Mouse (Mus musculus): Measurements from ENCODE around the gene Slc35f4. TPM values are rescaled to one million over a fixed set of nuclear protein-coding genes. Genes with fewer than 3 reads are reported as not detected.
"Not testable (repeated sequence)": the region's sequence is repeated elsewhere in the genome, so short reads cannot be mapped to it uniquely, and the experiment has no call there.

Gene Slc35f4
- polyA plus RNA-seq, 1 experiment, result 0.30 TPM

DNA sequence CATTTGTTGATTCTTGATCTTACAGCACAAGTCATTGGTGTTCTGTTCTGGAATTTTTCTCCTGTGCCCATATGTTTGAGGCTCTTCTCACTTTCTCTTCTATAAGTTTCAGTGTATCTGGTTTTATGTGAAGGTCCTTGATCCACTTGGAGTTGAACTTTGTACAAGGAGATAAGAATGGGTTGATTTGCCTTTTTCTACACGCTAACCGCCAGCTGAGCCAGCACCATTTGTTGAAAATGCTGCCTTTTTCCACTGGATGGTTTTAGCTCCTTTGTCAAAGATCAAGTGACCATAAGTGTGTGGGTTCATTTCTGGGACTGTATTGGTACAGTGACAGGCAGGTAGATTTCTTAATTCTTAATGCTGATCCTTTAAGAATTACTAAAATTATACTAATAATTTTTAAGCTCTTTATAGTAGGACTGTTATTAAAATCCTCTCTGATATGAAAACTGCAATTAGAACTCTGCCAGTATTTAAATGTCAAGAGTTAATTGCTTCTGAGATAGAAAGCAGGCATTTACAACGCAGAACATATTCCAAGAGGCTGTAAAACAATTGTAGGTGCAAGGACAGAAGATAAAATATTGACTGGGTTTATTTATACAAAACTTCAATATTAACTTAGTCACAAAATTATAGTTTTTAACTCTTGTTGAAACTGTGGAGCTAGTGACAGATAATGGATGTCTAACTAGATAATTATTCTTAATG, 235.7 kb downstream of the Slc35f4 start:
- Histone ChIP-seq H3K27me3 (ENCODE audit: control insufficient read depth, insufficient read depth, low read length, poor library complexity, severe bottlenecking) (no peaks in the 10 kb centered on the region), H3K9me3 (replicated peaks; ENCODE audit: control insufficient read depth, insufficient read depth, low read length, poor library complexity, severe bottlenecking) (no peaks in the 10 kb centered on the region), H3K4me1 (ENCODE audit: control insufficient read depth, insufficient read depth, low read length) (no peaks in the 10 kb centered on the region), H3K4me3 (ENCODE audit: low read depth, low read length) (no peak overlapping the region), H3K36me3 (ENCODE audit: control insufficient read depth, insufficient read depth, low read length, poor library complexity, severe bottlenecking) (no peaks in the 10 kb centered on the region), H3K27ac (ENCODE audit: insufficient read depth, low read length) (no peak overlapping the region), H3K9ac (ENCODE audit: low read depth, poor library complexity, severe bottlenecking) (no peak overlapping the region)
- TF ChIP-seq EP300 (IDR thresholded peaks at IDR 0.05; ENCODE audit: insufficient read depth, low read depth, low read length) (no peak), POLR2A (IDR thresholded peaks at IDR 0.05; ENCODE audit: insufficient read depth, low read length) (no peak), CTCF (IDR thresholded peaks at IDR 0.05; ENCODE audit: low read depth, low read length) (no peak)

- no peaks in the 10 kb centered on the region for H3K9me3 ChIP-seq (replicated peaks; ENCODE audit: control insufficient read depth, insufficient read depth, low read length, poor library complexity, severe bottlenecking)
- no peak overlapping the region for H3K4me3 ChIP-seq (ENCODE audit: low read depth, low read length)
- no peaks in the 10 kb centered on the region for H3K36me3 ChIP-seq (ENCODE audit: control insufficient read depth, insufficient read depth, low read length, poor library complexity, severe bottlenecking)
- no peak overlapping the region for H3K9ac ChIP-seq (ENCODE audit: low read depth, poor library complexity, severe bottlenecking)
- no peak overlapping the region for H3K27ac ChIP-seq (ENCODE audit: insufficient read depth, low read length)
- H3K27me3 ChIP-seq (ENCODE audit: control insufficient read depth, insufficient read depth, low read length, poor library complexity, severe bottlenecking), result no peaks in the 10 kb centered on the region
- no peaks in the 10 kb centered on the region for H3K4me1 ChIP-seq (ENCODE audit: control insufficient read depth, insufficient read depth, low read length)
- TF ChIP-seq CTCF (IDR thresholded peaks at IDR 0.05; ENCODE audit: low read depth, low read length) (no peak), EP300 (IDR thresholded peaks at IDR 0.05; ENCODE audit: insufficient read depth, low read depth, low read length) (no peak), POLR2A (IDR thresholded peaks at IDR 0.05; ENCODE audit: insufficient read depth, low read length) (no peak)
Observed at GRCm38 (mm10) chr14:49283784-49284655, 241.8 kb downstream of the Slc35f4 start.

GRCm38 (mm10) chr14:49278880-49279279, 247.0 kb downstream of the Slc35f4 start:
- no peak overlapping the region for H3K4me3 ChIP-seq (ENCODE audit: low read depth, low read length)
- H3K27me3 ChIP-seq (ENCODE audit: control insufficient read depth, insufficient read depth, low read length, poor library complexity, severe bottlenecking), result no peaks in the 10 kb centered on the region
- no peaks in the 10 kb centered on the region for H3K9me3 ChIP-seq (replicated peaks; ENCODE audit: control insufficient read depth, insufficient read depth, low read length, poor library complexity, severe bottlenecking)
- H3K9ac ChIP-seq (ENCODE audit: low read depth, poor library complexity, severe bottlenecking), result no peak overlapping the region
- no peaks in the 10 kb centered on the region for H3K4me1 ChIP-seq (ENCODE audit: control insufficient read depth, insufficient read depth, low read length)
- no peak for TF ChIP-seq EP300 (IDR thresholded peaks at IDR 0.05; ENCODE audit: insufficient read depth, low read depth, low read length)
- no peak for TF ChIP-seq POLR2A (IDR thresholded peaks at IDR 0.05; ENCODE audit: insufficient read depth, low read length)
- no peak for TF ChIP-seq CTCF (IDR thresholded peaks at IDR 0.05; ENCODE audit: low read depth, low read length)
- no peak overlapping the region for H3K27ac ChIP-seq (ENCODE audit: insufficient read depth, low read length)
- H3K36me3 ChIP-seq (ENCODE audit: control insufficient read depth, insufficient read depth, low read length, poor library complexity, severe bottlenecking), result no peaks in the 10 kb centered on the region

DNA sequence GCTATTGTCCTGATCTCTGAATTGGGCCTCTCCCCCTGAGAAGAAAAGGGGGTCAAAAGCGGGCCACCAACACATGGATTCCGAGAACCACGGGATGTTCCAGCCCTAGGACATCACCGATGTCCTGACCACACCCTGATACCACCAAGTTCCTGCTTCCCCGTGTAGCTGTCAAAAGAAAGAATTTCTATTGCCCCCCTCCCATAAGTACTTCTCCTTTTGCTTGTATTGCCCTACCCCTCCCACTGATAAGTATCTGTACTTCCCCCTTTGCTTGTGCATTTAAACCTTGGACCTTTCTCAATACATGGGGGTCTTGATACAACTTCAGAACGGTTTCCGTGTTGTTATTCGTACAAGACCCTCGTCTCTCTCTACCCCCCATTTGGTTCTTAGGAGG, 247.4 kb downstream of the Slc35f4 start:
- H3K4me3 ChIP-seq (ENCODE audit: low read depth, low read length); H3K9ac ChIP-seq (ENCODE audit: low read depth, poor library complexity, severe bottlenecking); H3K27ac ChIP-seq (ENCODE audit: insufficient read depth, low read length); H3K27me3 ChIP-seq (ENCODE audit: control insufficient read depth, insufficient read depth, low read length, poor library complexity, severe bottlenecking); H3K9me3 ChIP-seq (replicated peaks; ENCODE audit: control insufficient read depth, insufficient read depth, low read length, poor library complexity, severe bottlenecking); H3K36me3 ChIP-seq (ENCODE audit: control insufficient read depth, insufficient read depth, low read length, poor library complexity, severe bottlenecking); H3K4me1 ChIP-seq (ENCODE audit: control insufficient read depth, insufficient read depth, low read length): not testable (repeated sequence)

DNA sequence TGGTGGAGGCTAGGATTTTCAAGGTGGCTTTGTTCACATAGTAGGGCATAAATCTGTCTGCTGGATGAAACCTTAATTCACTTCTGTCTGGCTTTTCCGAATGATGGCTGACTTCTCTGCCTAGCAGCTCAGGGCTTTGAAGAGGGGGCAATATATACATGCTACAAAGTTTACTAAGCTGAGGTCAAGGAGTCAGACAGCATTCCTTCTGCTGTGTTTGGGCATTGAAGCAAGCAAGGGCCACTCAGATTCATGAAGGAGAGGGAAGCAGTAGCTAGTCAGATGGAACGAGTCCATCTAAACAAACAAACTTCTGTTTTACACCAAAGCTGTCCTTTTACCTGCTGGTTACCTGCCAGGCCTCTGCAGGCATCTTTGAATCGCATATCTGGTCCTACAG, 248.2 kb downstream of the Slc35f4 start:
- H3K4me1 ChIP-seq (ENCODE audit: control insufficient read depth, insufficient read depth, low read length), result no peaks in the 10 kb centered on the region
- H3K9me3 ChIP-seq (replicated peaks; ENCODE audit: control insufficient read depth, insufficient read depth, low read length, poor library complexity, severe bottlenecking), result no peaks in the 10 kb centered on the region
- H3K4me3 ChIP-seq (ENCODE audit: low read depth, low read length), result no peak overlapping the region
- no peak for TF ChIP-seq EP300 (IDR thresholded peaks at IDR 0.05; ENCODE audit: insufficient read depth, low read depth, low read length)
- no peak for TF ChIP-seq POLR2A (IDR thresholded peaks at IDR 0.05; ENCODE audit: insufficient read depth, low read length)
- H3K27me3 ChIP-seq (ENCODE audit: control insufficient read depth, insufficient read depth, low read length, poor library complexity, severe bottlenecking), result no peaks in the 10 kb centered on the region
- no peak overlapping the region for H3K9ac ChIP-seq (ENCODE audit: low read depth, poor library complexity, severe bottlenecking)
- H3K27ac ChIP-seq (ENCODE audit: insufficient read depth, low read length), result no peak overlapping the region
- no peaks in the 10 kb centered on the region for H3K36me3 ChIP-seq (ENCODE audit: control insufficient read depth, insufficient read depth, low read length, poor library complexity, severe bottlenecking)

DNA sequence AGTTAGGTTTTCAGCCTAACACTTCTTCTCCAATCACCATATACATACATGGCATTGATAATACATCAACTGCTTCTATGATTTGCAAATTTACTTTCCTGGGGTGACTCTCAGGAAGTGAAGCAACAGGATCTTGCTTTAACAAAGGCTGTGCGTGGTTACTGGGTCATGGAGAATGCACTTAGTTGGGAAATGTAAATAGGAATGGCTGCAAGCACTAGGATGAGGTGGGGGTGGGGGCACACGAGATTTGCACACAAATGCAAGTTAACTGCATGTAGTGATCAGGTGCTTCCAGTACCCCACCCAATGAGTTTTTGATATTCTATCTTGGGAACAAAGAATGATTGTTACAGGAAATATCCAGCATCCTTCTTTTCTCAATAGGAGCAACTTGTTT, 250.5 kb downstream of the Slc35f4 start:
- Histone ChIP-seq H3K9ac (ENCODE audit: low read depth, poor library complexity, severe bottlenecking) (no peak overlapping the region), H3K9me3 (replicated peaks; ENCODE audit: control insufficient read depth, insufficient read depth, low read length, poor library complexity, severe bottlenecking) (no peaks in the 10 kb centered on the region), H3K4me1 (ENCODE audit: control insufficient read depth, insufficient read depth, low read length) (no peaks in the 10 kb centered on the region), H3K27me3 (ENCODE audit: control insufficient read depth, insufficient read depth, low read length, poor library complexity, severe bottlenecking) (no peaks in the 10 kb centered on the region), H3K27ac (ENCODE audit: insufficient read depth, low read length) (peak overlapping the region; percentile 84), H3K4me3 (ENCODE audit: low read depth, low read length) (no peak overlapping the region), H3K36me3 (ENCODE audit: control insufficient read depth, insufficient read depth, low read length, poor library complexity, severe bottlenecking) (no peaks in the 10 kb centered on the region)
- no peak for TF ChIP-seq POLR2A (IDR thresholded peaks at IDR 0.05; ENCODE audit: insufficient read depth, low read length)
- peak; percentile 90 for TF ChIP-seq EP300 (IDR thresholded peaks at IDR 0.05; ENCODE audit: insufficient read depth, low read depth, low read length)

Measured in ES-Bruce4 (cell line).